Mouse (Mus musculus) testis, adult 2 months (tissue): ENCODE data around the gene Gm20388.

ENCODE experiments used
- CTCF ChIP-seq: fragments of 200-500 bp; IDR thresholded peaks from 2 replicates; pipeline ENCODE4 v1.5.1; 2012; ENCODE audit warnings: low read depth, mild to moderate bottlenecking, inconsistent platforms, low read length, moderate library complexity; ENCODE audit not compliant: control insufficient read depth, insufficient read depth, insufficient replicate concordance
- POLR2A ChIP-seq: fragments of 200-500 bp; IDR thresholded peaks from 2 replicates; pipeline ENCODE4 v1.6.1; 2012; ENCODE audit warnings: low read depth, mild to moderate bottlenecking, inconsistent platforms, low read length, moderate library complexity; ENCODE audit not compliant: control insufficient read depth

- TF ChIP-seq POLR2A (no peak), CTCF (no peak)
Observed at GRCm38 (mm10) chr8:122295389-122295788, 2384.7 kb downstream of the Gm20388 start.
